Mouse (Mus musculus) forebrain, embryonic 14.5 days (tissue): ENCODE data around the gene Snx3. TPM values are rescaled to one million over a fixed set of nuclear protein-coding genes. Genes with fewer than 3 reads are reported as not detected.

ENCODE experiments used
- ATAC-seq: fragments of 200-750 bp; cut with Nextera tagmentation; 2 replicates; pipeline ENCODE4 v1.8.0; 2017; ENCODE audit warnings: mild to moderate bottlenecking, moderate library complexity
- DNase-seq: peaks from one replicate; pipeline ENCODE4 v3.0.0-alpha.2; 2015; ENCODE audit warnings: low spot score
- H3K27ac ChIP-seq: fragments of 300-500 bp; sonication (generic); 2 replicates; pipeline ENCODE4 v1.5.1; 2014; ENCODE audit warnings: low read depth, mild to moderate bottlenecking, control low read depth, low read length, moderate library complexity
- H3K27me3 ChIP-seq: fragments of 300-500 bp; sonication (generic); replicated peaks from 2 replicates; pipeline ENCODE4 v1.6.1; 2014; ENCODE audit warnings: low read length, control low read depth, mixed read lengths; ENCODE audit not compliant: control insufficient read depth, insufficient read depth
- H3K36me3 ChIP-seq: fragments of 300-500 bp; sonication (generic); 2 replicates; pipeline ENCODE4 v1.6.1; 2014; ENCODE audit warnings: low read length, control low read depth; ENCODE audit not compliant: control insufficient read depth, insufficient read depth
- H3K4me1 ChIP-seq: fragments of 300-500 bp; sonication (generic); 2 replicates; pipeline ENCODE4 v1.6.1; 2014; ENCODE audit warnings: antibody characterized with exemption, low read length, control low read depth; ENCODE audit not compliant: control insufficient read depth, insufficient read depth
- H3K4me2 ChIP-seq: fragments of 300-500 bp; sonication (generic); 2 replicates; pipeline ENCODE4 v1.6.1; 2014; ENCODE audit warnings: mild to moderate bottlenecking, control low read depth, low read length
- H3K4me3 ChIP-seq: fragments of 300-500 bp; sonication (generic); 2 replicates; pipeline ENCODE4 v1.5.1; 2014; ENCODE audit warnings: low read depth, low read length, control low read depth
- H3K9ac ChIP-seq: fragments of 300-500 bp; sonication (generic); 2 replicates; pipeline ENCODE4 v1.6.1; 2014; ENCODE audit warnings: mild to moderate bottlenecking, low read length, control low read depth, moderate library complexity
- H3K9me3 ChIP-seq: fragments of 300-500 bp; sonication (generic); replicated peaks from 2 replicates; pipeline ENCODE4 v1.6.1; 2016; ENCODE audit warnings: low read length, control low read depth, mixed read lengths; ENCODE audit not compliant: control insufficient read depth
- WGBS: fragments of 180-500 bp; shearing (Covaris S2); extraction: QIAGEN DNeasy Blood & Tissue Kit; methylation state at CpG from one replicate; pipeline ENCODE4 v1.1.7; 2014; 5-methylcytosine and 5-hydroxymethylcytosine counted together
- polyA plus RNA-seq: library from polyadenylated mRNA; unstranded; fragments of >200 nt; fragmentation: Nextera tagmentation; extraction: Ambion mirVana; gene quantifications from 2 replicates; pipeline ENCODE4 v1.2.1, GENCODE M21; 2014

Gene Snx3
- polyA plus RNA-seq, 1 experiment from 2014 or later: 242 TPM

DNA sequence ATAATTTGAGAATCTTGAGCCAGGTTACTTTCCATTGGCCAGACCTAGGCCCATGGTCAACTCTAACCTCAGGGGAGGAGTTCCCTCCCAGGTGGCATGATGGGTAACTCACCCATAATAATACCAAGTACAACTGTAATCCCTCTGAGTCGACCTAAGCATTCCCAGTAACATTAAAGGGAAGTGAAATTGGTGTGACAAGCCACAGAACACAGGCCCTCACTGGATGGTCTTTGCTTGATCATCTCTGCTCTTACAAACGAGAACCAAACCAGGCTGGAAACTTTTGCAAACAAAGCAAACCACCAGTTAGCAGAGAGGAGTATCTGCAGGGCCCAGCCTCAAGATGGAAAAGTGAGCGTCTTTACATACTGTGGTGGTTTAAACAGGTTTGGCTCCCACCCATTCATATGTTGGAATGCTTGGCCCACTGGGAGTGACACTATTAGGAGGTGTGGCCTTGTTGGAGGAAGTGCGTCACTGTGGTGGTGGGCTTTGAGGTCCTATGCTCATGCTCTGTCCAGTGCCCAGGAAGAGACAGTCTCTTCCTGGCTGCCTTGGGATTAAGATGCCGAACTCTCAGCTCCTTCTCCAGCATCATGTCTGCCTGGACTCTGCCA lies 57.9 kb downstream of the Snx3 start:
- H3K27ac ChIP-seq: no peak overlapping the region
- H3K4me1 ChIP-seq: no peaks in the 10 kb centered on the region
- H3K9me3 ChIP-seq: no peaks in the 10 kb centered on the region
- WGBS: 88% methylated on average over 5 of the region's 5 CpGs
- no peaks in the 10 kb centered on the region for H3K27me3 ChIP-seq
- no peak overlapping the region for H3K9ac ChIP-seq
- no peak overlapping the region for H3K4me2 ChIP-seq
- DNase-seq (no peak), ATAC-seq (no peak)
- H3K4me3 ChIP-seq: no peak overlapping the region
- H3K36me3 ChIP-seq: peaks cover 29% of the 10 kb centered on the region

DNA sequence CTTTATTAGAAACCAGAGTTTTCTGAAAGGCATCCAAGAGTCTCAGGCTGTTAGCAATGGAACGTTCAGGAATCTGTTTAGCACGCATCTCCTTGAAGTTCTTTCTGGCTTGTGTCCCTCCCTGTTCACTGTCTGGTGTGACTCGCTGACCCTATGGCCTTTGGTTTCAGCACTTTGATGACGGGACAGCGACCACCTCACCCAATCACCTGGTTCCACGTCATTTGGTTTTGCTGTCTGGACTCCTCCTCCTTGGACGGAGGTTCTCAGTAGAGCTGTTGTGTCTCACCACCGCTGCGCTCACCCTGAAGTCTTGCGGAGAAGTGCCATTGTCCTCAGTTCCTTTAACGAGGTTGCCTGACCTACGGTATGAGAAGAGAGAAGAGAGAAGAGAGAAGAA lies 60.4 kb downstream of the Snx3 start:
- H3K27me3 ChIP-seq: no peaks in the 10 kb centered on the region
- H3K36me3 ChIP-seq: peaks cover 43% of the 10 kb centered on the region
- no peaks in the 10 kb centered on the region; the same call in 1 of the 2 replicates for H3K4me1 ChIP-seq
- ATAC-seq: no peak
- WGBS: 26% methylated on average over 12 of the region's 12 CpGs
- H3K9me3 ChIP-seq: no peaks in the 10 kb centered on the region
- no peak overlapping the region for H3K27ac ChIP-seq
- no peak for DNase-seq
- no peak overlapping the region for H3K4me2 ChIP-seq
- no peak overlapping the region for H3K9ac ChIP-seq
- no peak overlapping the region for H3K4me3 ChIP-seq

DNA sequence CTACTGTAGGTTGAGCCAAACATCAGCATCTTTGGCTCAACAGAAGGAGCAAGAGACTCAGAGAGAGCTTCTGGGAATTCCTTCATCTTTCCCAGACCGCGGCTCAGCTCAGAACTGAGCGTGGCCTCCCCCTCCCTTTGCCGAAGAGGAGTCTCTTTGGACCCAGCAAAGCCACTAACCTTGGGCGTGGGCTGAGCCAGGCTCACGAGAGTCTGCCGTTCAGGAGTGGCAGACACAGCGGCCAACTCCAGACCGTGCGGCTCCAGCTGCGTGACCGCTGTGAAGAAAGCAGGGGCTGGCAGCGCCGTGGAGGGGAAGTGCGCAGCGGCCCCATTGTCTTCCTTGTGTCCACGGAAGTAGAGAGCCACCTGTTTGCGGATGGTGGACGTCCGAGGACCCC lies 70.7 kb downstream of the Snx3 start:
- WGBS: 13% methylated on average over 20 of the region's 20 CpGs
- ATAC-seq: peak; percentile 41; the same call in 1 of the 2 replicates
- H3K27me3 ChIP-seq: no peaks in the 10 kb centered on the region

DNA sequence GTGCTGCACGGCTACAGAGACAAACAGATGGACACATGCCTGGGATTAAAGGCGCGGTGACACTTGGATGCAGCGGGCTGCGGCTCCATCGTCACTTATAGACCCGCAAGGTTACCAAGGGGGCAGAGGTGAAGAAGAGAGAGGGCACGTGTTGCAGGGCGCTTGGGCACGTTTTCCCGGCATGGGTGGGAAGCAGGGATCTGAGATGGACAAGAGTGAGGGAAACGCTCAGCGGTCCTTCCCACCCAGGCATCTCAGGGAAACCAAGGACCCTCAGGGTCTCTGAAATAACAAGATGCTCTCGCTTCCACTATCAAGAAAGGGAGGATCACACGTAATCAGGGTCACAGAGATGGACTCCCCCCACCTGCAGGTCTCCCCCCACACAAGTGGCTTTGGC lies 71.1 kb downstream of the Snx3 start:
- no peak overlapping the region for H3K27ac ChIP-seq
- H3K4me2 ChIP-seq: peak overlapping the region; percentile 56
- H3K4me3 ChIP-seq: peak overlapping the region; percentile 28
- no peaks in the 10 kb centered on the region for H3K9me3 ChIP-seq
- H3K36me3 ChIP-seq: peaks cover 41% of the 10 kb centered on the region
- DNase-seq: no peak
- WGBS: 24% methylated on average over 15 of the region's 15 CpGs
- peaks cover 31% of the 10 kb centered on the region for H3K4me1 ChIP-seq
- ATAC-seq: no peak
- no peaks in the 10 kb centered on the region for H3K27me3 ChIP-seq
- peak overlapping the region; percentile 33 for H3K9ac ChIP-seq

More for the DNA sequence above, 70.7 kb downstream of the Snx3 start:
- peak overlapping the region; percentile 33 for H3K9ac ChIP-seq
- H3K27ac ChIP-seq: no peak overlapping the region
- peaks cover 28% of the 10 kb centered on the region for H3K4me1 ChIP-seq
- H3K4me2 ChIP-seq: peak overlapping the region; percentile 56
- peaks cover 44% of the 10 kb centered on the region for H3K36me3 ChIP-seq
- H3K4me3 ChIP-seq: peak overlapping the region; percentile 28
- DNase-seq: no peak
- H3K9me3 ChIP-seq: no peaks in the 10 kb centered on the region

DNA sequence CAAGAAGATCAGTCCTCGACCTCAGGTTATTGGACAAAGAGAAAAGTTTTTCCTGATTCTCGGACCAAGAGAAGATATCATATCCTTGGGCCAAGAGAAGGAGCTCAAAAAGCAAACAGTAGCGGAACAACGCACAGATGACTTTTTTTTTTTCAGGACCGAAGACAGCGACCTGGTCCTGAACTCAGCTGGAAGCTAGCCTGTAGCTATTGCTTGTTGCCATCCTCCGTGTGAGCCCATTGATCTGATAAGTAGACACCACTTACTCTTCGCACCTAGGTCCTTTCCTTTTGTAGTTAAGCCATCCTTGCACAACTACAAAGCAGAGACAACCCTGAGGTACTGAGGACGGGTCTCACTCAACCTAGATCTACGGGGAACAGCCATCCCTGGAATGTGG lies 72.8 kb downstream of the Snx3 start:
- no peaks in the 10 kb centered on the region for H3K9me3 ChIP-seq
- H3K36me3 ChIP-seq: peaks cover 37% of the 10 kb centered on the region
- H3K9ac ChIP-seq: peak overlapping the region; percentile 5; the same call in 1 of the 2 replicates
- ATAC-seq (no peak), DNase-seq (no peak)
- H3K4me2 ChIP-seq: peak overlapping the region; percentile 34
- WGBS: 34% methylated on average over 10 of the region's 10 CpGs
- H3K4me1 ChIP-seq: peaks cover 41% of the 10 kb centered on the region
- H3K27me3 ChIP-seq: no peaks in the 10 kb centered on the region
- H3K4me3 ChIP-seq: no peak overlapping the region
- H3K27ac ChIP-seq: no peak overlapping the region

DNA sequence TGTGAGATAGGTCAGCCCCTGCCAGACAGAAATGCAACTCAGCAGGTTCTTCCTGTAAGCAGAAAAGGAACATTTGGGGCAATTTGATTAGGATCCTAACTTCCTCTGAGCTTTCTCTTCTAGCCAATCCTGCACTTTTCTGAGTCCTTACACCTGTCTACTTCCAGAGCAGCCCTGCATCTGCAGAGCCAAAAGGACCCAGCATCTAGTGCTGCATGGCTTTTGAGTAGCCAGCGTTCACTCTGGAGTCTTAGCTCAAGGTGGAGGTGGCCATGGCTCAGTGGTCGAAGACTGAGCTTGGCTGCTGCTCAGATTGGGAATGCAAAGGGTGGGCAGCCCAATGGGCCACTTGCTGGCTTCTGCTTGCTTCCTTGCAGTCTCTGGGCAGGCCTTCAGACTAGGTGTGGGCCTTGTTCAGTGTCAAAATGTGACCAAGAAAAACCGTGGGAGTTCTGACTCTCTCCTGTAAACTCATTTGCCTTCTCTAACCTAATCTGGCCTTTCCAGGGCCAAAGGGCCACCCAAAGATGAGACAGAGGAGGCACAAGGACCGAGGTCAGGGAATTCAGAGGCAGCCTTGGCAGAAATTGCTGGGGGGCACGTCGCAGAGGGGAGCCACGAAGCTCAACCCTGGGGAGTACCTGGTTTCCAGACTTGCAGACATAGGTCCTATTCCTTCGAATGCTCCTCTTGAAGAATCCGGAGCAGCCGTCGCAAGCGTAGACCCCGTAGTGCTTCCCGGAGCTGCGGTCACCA lies 75.9 kb downstream of the Snx3 start:
- H3K9ac ChIP-seq: peak overlapping the region; percentile 90
- peak overlapping the region; percentile 92 for H3K27ac ChIP-seq
- H3K9me3 ChIP-seq: no peaks in the 10 kb centered on the region
- H3K4me3 ChIP-seq: peak overlapping the region; percentile 68
- 3% methylated on average over 15 of the region's 15 CpGs for WGBS
- DNase-seq: no peak
- no peaks in the 10 kb centered on the region for H3K27me3 ChIP-seq
- peak overlapping the region; percentile 86 for H3K4me2 ChIP-seq
- H3K4me1 ChIP-seq: peaks cover 44% of the 10 kb centered on the region
- ATAC-seq: no peak
- peaks cover 17% of the 10 kb centered on the region; the same call in 1 of the 2 replicates for H3K36me3 ChIP-seq

DNA sequence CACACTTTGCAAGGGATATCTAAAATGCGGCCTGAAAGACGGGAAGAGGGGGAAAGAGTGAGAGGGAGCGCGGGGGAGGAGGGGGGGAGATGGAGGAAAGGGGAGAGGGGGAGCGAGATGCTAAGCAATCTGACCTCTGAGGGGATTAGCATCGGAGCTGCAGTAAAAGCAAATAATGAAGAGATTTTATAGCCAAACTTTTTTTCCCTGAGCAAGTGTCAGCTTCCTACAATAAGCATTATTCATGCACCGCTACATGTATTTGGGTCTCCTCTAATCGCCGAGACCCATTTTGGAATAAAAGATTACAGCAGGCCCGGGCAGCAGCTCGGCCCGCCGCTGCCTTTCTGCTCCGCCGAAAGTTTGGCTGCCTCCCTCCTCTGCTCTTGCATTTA lies 76.4 kb downstream of the Snx3 start:
- Histone ChIP-seq H3K9me3 (no peaks in the 10 kb centered on the region), H3K4me3 (peak overlapping the region; percentile 68), H3K27me3 (no peaks in the 10 kb centered on the region), H3K27ac (peak overlapping the region; percentile 92), H3K9ac (peak overlapping the region; percentile 90), H3K4me1 (peaks cover 38% of the 10 kb centered on the region), H3K4me2 (peak overlapping the region; percentile 86), H3K36me3 (peaks cover 14% of the 10 kb centered on the region; the same call in 1 of the 2 replicates)
- peak; percentile 62 for ATAC-seq
- DNase-seq: peak; percentile 92
- under 1% methylated on average over 15 of the region's 15 CpGs for WGBS

DNA sequence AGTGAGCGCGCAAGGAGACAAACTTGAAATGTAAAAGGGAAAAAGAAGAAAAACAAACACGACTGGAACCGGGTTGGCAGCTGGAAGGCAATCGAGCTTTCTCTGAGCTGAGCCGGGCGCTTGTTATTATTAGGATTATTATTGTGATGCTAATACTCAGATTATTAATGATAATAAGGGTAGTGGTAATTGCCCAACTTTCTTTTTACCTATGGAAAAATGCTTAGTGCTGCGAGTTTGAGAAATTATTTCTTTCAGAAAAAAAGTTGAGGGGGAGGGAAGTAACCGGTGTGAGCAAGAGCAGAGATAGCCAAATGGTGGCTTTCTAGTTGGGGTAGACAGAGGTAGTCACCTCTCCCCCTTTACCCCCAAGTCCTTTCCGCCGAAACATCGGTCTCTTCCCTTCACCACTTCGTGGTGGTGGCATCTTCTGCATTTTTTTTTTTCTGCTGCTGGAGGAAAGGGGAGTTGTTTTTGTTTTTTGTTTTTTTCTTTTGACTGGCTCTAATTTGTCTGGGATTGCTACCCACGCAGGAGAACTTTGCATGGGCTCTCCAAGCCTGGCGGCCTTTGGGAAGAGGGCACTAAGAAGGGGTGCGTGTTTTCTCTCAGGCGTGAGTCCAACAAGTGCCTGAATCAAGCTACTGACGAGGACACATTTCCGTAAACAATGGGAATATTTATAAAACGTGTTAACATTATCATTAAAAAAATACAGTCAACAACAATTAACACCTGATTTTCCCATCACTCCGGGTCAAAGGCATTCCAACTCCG lies 77.1 kb downstream of the Snx3 start:
- Histone ChIP-seq H3K4me2 (peak overlapping the region; percentile 86), H3K9me3 (no peaks in the 10 kb centered on the region), H3K9ac (peak overlapping the region; percentile 90), H3K36me3 (peaks cover 11% of the 10 kb centered on the region; the same call in 1 of the 2 replicates), H3K27ac (peak overlapping the region; percentile 92), H3K4me3 (peak overlapping the region; percentile 68), H3K4me1 (peaks cover 33% of the 10 kb centered on the region), H3K27me3 (no peaks in the 10 kb centered on the region)
- DNase-seq (peak; percentile 62), ATAC-seq (no peak; the same call in 1 of the 2 replicates)
- under 1% methylated on average over 22 of the region's 22 CpGs for WGBS
